Mouse (Mus musculus) hindbrain, embryonic 16.5 days (tissue): Measurements from ENCODE around the gene Gfap. TPM values are rescaled to one million over a fixed set of nuclear protein-coding genes. Genes with fewer than 3 reads are reported as not detected.

Source experiments
- polyA plus RNA-seq: library from polyadenylated mRNA; unstranded; fragments of >200 nt; fragmentation: Nextera tagmentation; extraction: Ambion mirVana; gene quantifications from 2 replicates; pipeline ENCODE4 v1.2.1, GENCODE M21; 2015

Gfap gene
- polyA plus RNA-seq, 1 experiment from 2014 or later = 15.5 TPM

Other genes with a start within 250 kb of the Gfap start
- gene Meioc, start 237.2 kb downstream of the Gfap start, polyA plus RNA-seq = 0.15 and 0.17 TPM in 2 replicates
- gene Ccdc43, start 203.1 kb downstream of the Gfap start, polyA plus RNA-seq = 33.3 and 34.8 TPM in 2 replicates
- 23.6 and 27.7 TPM in 2 replicates for gene Adam11, start 139.5 kb downstream of the Gfap start, polyA plus RNA-seq
- 27.6 and 29.8 TPM in 2 replicates for gene Gjc1, start 81.2 kb downstream of the Gfap start, polyA plus RNA-seq
- gene Higd1b, start 65.1 kb downstream of the Gfap start, polyA plus RNA-seq = 14.9 and 19.5 TPM in 2 replicates
- 127 and 140 TPM in 2 replicates for gene Eftud2, start 19.9 kb downstream of the Gfap start, polyA plus RNA-seq
- gene Ccdc103, start 19.7 kb downstream of the Gfap start, polyA plus RNA-seq = 2.2 and 2.5 TPM in 2 replicates
- not detected in 2 replicates for gene Fam187a, start 15.7 kb downstream of the Gfap start, polyA plus RNA-seq
- 2.0 and 2.3 TPM in 2 replicates for gene Kif18b, start 24.2 kb upstream of the Gfap start, polyA plus RNA-seq
- 9.0 and 9.9 TPM in 2 replicates for gene C1ql1, start 45.8 kb upstream of the Gfap start, polyA plus RNA-seq
- gene Nmt1, start 127.3 kb upstream of the Gfap start, polyA plus RNA-seq = 28.8 and 30.4 TPM in 2 replicates
- 132 and 192 TPM in 2 replicates for gene Dcakd, start 127.4 kb upstream of the Gfap start, polyA plus RNA-seq
- 4.7 and 4.9 TPM in 2 replicates for gene Plcd3, start 200.7 kb upstream of the Gfap start, polyA plus RNA-seq
- 14.2 and 16.4 TPM in 2 replicates for gene Acbd4, start 200.8 kb upstream of the Gfap start, polyA plus RNA-seq
- 4.1 and 4.7 TPM in 2 replicates for gene Hexim1, start 215.3 kb upstream of the Gfap start, polyA plus RNA-seq
- gene Hexim2, start 231.5 kb upstream of the Gfap start, polyA plus RNA-seq = 27.7 and 30.2 TPM in 2 replicates